Mouse (Mus musculus): ENCODE results near the gene Nudt17. TPM values are rescaled to one million over a fixed set of nuclear protein-coding genes. Genes with fewer than 3 reads are reported as not detected.

Gene Nudt17
- polyA plus RNA-seq (2014; fragmentation: Illumina TruSeq; extraction: RNeasy Lipid Tissue Mini Kit (QIAGEN cat#74804); ENCODE audit: low read depth, low replicate concordance), result 0.10 TPM

GRCm38 (mm10) chr3:96707903-96708683 is at the start of gene Nudt17:
Gene Nudt17, minus strand, starts transcription at chr3:96708562.

GRCm38 (mm10) chr3:96727343-96727827 is 19.0 kb upstream of the Nudt17 start, which contains the start of the genes Polr3c and Rnf115:
Gene Polr3c, minus strand, starts transcription at chr3:96727628.
Gene Rnf115, plus strand, starts transcription at chr3:96727664.

GRCm38 (mm10) chr3:96696198-96696765 is 12.1 kb downstream of the Nudt17 start, which contains the start of gene Pias3:
Gene Pias3, plus strand, starts transcription at chr3:96696384.

GRCm38 (mm10) chr3:96669727-96670468 is 38.5 kb downstream of the Nudt17 start, which contains the start of gene Ankrd35:
Gene Ankrd35, plus strand, starts transcription at chr3:96670131.

Other genes with a start within 250 kb of the Nudt17 start
- 5.7 TPM for gene Hfe2, start 183.4 kb downstream of the Nudt17 start, polyA plus RNA-seq (2014; fragmentation: Illumina TruSeq; extraction: RNeasy Lipid Tissue Mini Kit (QIAGEN cat#74804); ENCODE audit: low read depth, low replicate concordance)
- 45.4 TPM for gene Txnip, start 150.6 kb downstream of the Nudt17 start, polyA plus RNA-seq (2014; fragmentation: Illumina TruSeq; extraction: RNeasy Lipid Tissue Mini Kit (QIAGEN cat#74804); ENCODE audit: low read depth, low replicate concordance)
- not detected for gene Gm16253, start 131.6 kb downstream of the Nudt17 start, polyA plus RNA-seq (2014; fragmentation: Illumina TruSeq; extraction: RNeasy Lipid Tissue Mini Kit (QIAGEN cat#74804); ENCODE audit: low read depth, low replicate concordance)
- 42.6 TPM for gene Polr3gl, start 114.4 kb downstream of the Nudt17 start, polyA plus RNA-seq (2014; fragmentation: Illumina TruSeq; extraction: RNeasy Lipid Tissue Mini Kit (QIAGEN cat#74804); ENCODE audit: low read depth, low replicate concordance)
- gene Ankrd34a, start 111.9 kb downstream of the Nudt17 start, polyA plus RNA-seq (2014; fragmentation: Illumina TruSeq; extraction: RNeasy Lipid Tissue Mini Kit (QIAGEN cat#74804); ENCODE audit: low read depth, low replicate concordance), result not detected
- 10.0 TPM for gene Lix1l, start 107.4 kb downstream of the Nudt17 start, polyA plus RNA-seq (2014; fragmentation: Illumina TruSeq; extraction: RNeasy Lipid Tissue Mini Kit (QIAGEN cat#74804); ENCODE audit: low read depth, low replicate concordance)
- 20.2 TPM for gene Rbm8a, start 78.6 kb downstream of the Nudt17 start, polyA plus RNA-seq (2014; fragmentation: Illumina TruSeq; extraction: RNeasy Lipid Tissue Mini Kit (QIAGEN cat#74804); ENCODE audit: low read depth, low replicate concordance)
- gene Pex11b, start 73.2 kb downstream of the Nudt17 start, polyA plus RNA-seq (2014; fragmentation: Illumina TruSeq; extraction: RNeasy Lipid Tissue Mini Kit (QIAGEN cat#74804); ENCODE audit: low read depth, low replicate concordance), result 22.0 TPM
- gene Gm42957, start 73.1 kb downstream of the Nudt17 start, polyA plus RNA-seq (2014; fragmentation: Illumina TruSeq; extraction: RNeasy Lipid Tissue Mini Kit (QIAGEN cat#74804); ENCODE audit: low read depth, low replicate concordance), result not detected
- 0.17 TPM for gene Itga10, start 63.0 kb downstream of the Nudt17 start, polyA plus RNA-seq (2014; fragmentation: Illumina TruSeq; extraction: RNeasy Lipid Tissue Mini Kit (QIAGEN cat#74804); ENCODE audit: low read depth, low replicate concordance)
- 0.17 TPM for gene Ankrd35, start 38.4 kb downstream of the Nudt17 start, polyA plus RNA-seq (2014; fragmentation: Illumina TruSeq; extraction: RNeasy Lipid Tissue Mini Kit (QIAGEN cat#74804); ENCODE audit: low read depth, low replicate concordance)
- 1.3 TPM for gene Pias3, start 12.2 kb downstream of the Nudt17 start, polyA plus RNA-seq (2014; fragmentation: Illumina TruSeq; extraction: RNeasy Lipid Tissue Mini Kit (QIAGEN cat#74804); ENCODE audit: low read depth, low replicate concordance)
- 29.0 TPM for gene Polr3c, start 19.1 kb upstream of the Nudt17 start, polyA plus RNA-seq (2014; fragmentation: Illumina TruSeq; extraction: RNeasy Lipid Tissue Mini Kit (QIAGEN cat#74804); ENCODE audit: low read depth, low replicate concordance)
- gene Rnf115, start 19.1 kb upstream of the Nudt17 start, polyA plus RNA-seq (2014; fragmentation: Illumina TruSeq; extraction: RNeasy Lipid Tissue Mini Kit (QIAGEN cat#74804); ENCODE audit: low read depth, low replicate concordance), result 36.1 TPM
- 152 TPM for gene Pdzk1, start 120.7 kb upstream of the Nudt17 start, polyA plus RNA-seq (2014; fragmentation: Illumina TruSeq; extraction: RNeasy Lipid Tissue Mini Kit (QIAGEN cat#74804); ENCODE audit: low read depth, low replicate concordance)
- gene Cd160, start 120.8 kb upstream of the Nudt17 start, polyA plus RNA-seq (2014; fragmentation: Illumina TruSeq; extraction: RNeasy Lipid Tissue Mini Kit (QIAGEN cat#74804); ENCODE audit: low read depth, low replicate concordance), result not detected
- 0.17 TPM for gene Gja5, start 196.1 kb upstream of the Nudt17 start, polyA plus RNA-seq (2014; fragmentation: Illumina TruSeq; extraction: RNeasy Lipid Tissue Mini Kit (QIAGEN cat#74804); ENCODE audit: low read depth, low replicate concordance)
- 10.7 TPM for gene Gpr89, start 196.8 kb upstream of the Nudt17 start, polyA plus RNA-seq (2014; fragmentation: Illumina TruSeq; extraction: RNeasy Lipid Tissue Mini Kit (QIAGEN cat#74804); ENCODE audit: low read depth, low replicate concordance)
- gene Gja8, start 217.5 kb upstream of the Nudt17 start, polyA plus RNA-seq (2014; fragmentation: Illumina TruSeq; extraction: RNeasy Lipid Tissue Mini Kit (QIAGEN cat#74804); ENCODE audit: low read depth, low replicate concordance), result 0.13 TPM